Mouse (Mus musculus): ENCODE measurements around the gene Slc5a10. TPM values are rescaled to one million over a fixed set of nuclear protein-coding genes. Genes with fewer than 3 reads are reported as not detected.
A peak's percentile ranks its signal among the peaks of the same experiment; 100 is the strongest.
"Not testable (repeated sequence)": the region's sequence is repeated elsewhere in the genome, so short reads cannot be mapped to it uniquely, and the experiment has no call there.

The Slc5a10 gene
- total RNA-seq, 2 experiments from 2014 or later = 0.22 to 0.23 TPM

- intact Hi-C loops (cut with DNase I) = no loop called here
- no peak for DNase-seq (ENCODE audit: low spot score in 2 of 2)
Observed at GRCm38 (mm10) chr11:61637856-61638255, 82.8 kb downstream of the Slc5a10 start.

- intact Hi-C loops (cut with DNase I) = no loop called here
- no peak for DNase-seq (ENCODE audit: low spot score in 2 of 2)
Observed at GRCm38 (mm10) chr11:61637413-61637812, 83.2 kb downstream of the Slc5a10 start.

- DNase-seq (ENCODE audit: low spot score in 2 of 2); intact Hi-C loops (cut with DNase I): not testable (repeated sequence)
Observed at GRCm38 (mm10) chr11:61636309-61636708, 84.3 kb downstream of the Slc5a10 start.

GRCm38 (mm10) chr11:61629621-61630020 lies 91.0 kb downstream of the Slc5a10 start:
- intact Hi-C loops (cut with DNase I) = loop anchor here (2.0 kb wide), 1 partner anchor 85 kb away; no protein-coding TSS in a partner anchor

GRCm38 (mm10) chr11:61626509-61626908 lies 94.1 kb downstream of the Slc5a10 start:
- intact Hi-C loops (cut with DNase I) = no loop called here
- DNase-seq (ENCODE audit: low spot score in 2 of 2) = no peak

More at GRCm38 (mm10) chr11:61629621-61630020, 91.0 kb downstream of the Slc5a10 start:
- DNase-seq (ENCODE audit: low spot score in 2 of 2) = no peak

GRCm38 (mm10) chr11:61625136-61625535 lies 95.5 kb downstream of the Slc5a10 start:
- intact Hi-C loops (cut with DNase I) = no loop called here
- peak; percentile 28 to 55 for DNase-seq (ENCODE audit: low spot score in 2 of 2)

Other genes with a start within 250 kb of the Slc5a10 start
- 1 to 10 TPM; 2.6 to 3.3 TPM for gene Mfap4, start 235.4 kb downstream of the Slc5a10 start, total RNA-seq (2021)
- gene Mapk7, start 226.4 kb downstream of the Slc5a10 start, total RNA-seq (2021) = 10 to 100 TPM; 21.6 to 22.9 TPM
- 10 to 100 TPM; 40.3 to 44.4 TPM for gene B9d1, start 215.7 kb downstream of the Slc5a10 start, total RNA-seq (2021)
- 100 to 1,000 TPM; 111 to 126 TPM for gene Epn2, start 141.1 kb downstream of the Slc5a10 start, total RNA-seq (2021)
- 1 to 10 TPM; 5.2 to 5.5 TPM for gene Grap, start 67.6 kb downstream of the Slc5a10 start, total RNA-seq (2021)
- under 1 TPM in 1 of 2 experiments, not detected in 1; 0.07 TPM for gene Fam83g, start 36.7 kb downstream of the Slc5a10 start, total RNA-seq (2021)
- gene Prpsap2, start 41.3 kb upstream of the Slc5a10 start, total RNA-seq (2021) = 10 to 100 TPM; 38.0 to 38.4 TPM
- gene Ulk2, start 134.2 kb upstream of the Slc5a10 start, total RNA-seq (2021) = 10 to 100 TPM; 82.1 to 82.8 TPM
- gene Akap10, start 209.4 kb upstream of the Slc5a10 start, total RNA-seq (2021) = 10 to 100 TPM; 35.5 to 40.5 TPM
- gene Specc1, start 235.9 kb upstream of the Slc5a10 start, total RNA-seq (2021) = 10 to 100 TPM; 61.0 to 83.6 TPM

Data from left cerebral cortex, postnatal 36 days (tissue).